Mouse (Mus musculus) erythroblast, embryonic 14.5 days (primary cell): ENCODE measurements around the gene Palm. TPM values are rescaled to one million over a fixed set of nuclear protein-coding genes. Genes with fewer than 3 reads are reported as not detected.

Experiments
- H3K27me3 ChIP-seq: 2 replicates; pipeline ENCODE4 v1.6.1; 2012; ENCODE audit warnings: inconsistent platforms; ENCODE audit not compliant: control insufficient read depth
- H3K36me3 ChIP-seq: 2 replicates; pipeline ENCODE4 v1.6.1; 2012; ENCODE audit warnings: mild to moderate bottlenecking, inconsistent platforms; ENCODE audit not compliant: control insufficient read depth
- H3K4me1 ChIP-seq: 2 replicates; pipeline ENCODE4 v1.6.1; 2012; ENCODE audit warnings: inconsistent platforms; ENCODE audit not compliant: control insufficient read depth
- H3K4me3 ChIP-seq: replicated peaks from 2 replicates; pipeline ENCODE3; 2012; ENCODE audit warnings: moderate library complexity, mild to moderate bottlenecking, inconsistent platforms
- H3K9me3 ChIP-seq: 2 replicates; pipeline ENCODE4 v1.6.1; 2012; ENCODE audit warnings: low read length, inconsistent platforms, mixed read lengths; ENCODE audit not compliant: control insufficient read depth
- GATA1 ChIP-seq: IDR thresholded peaks from 2 replicates; pipeline ENCODE4 v1.6.1; 2012; ENCODE audit warnings: low read length, inconsistent platforms, mixed read lengths
- TAL1 ChIP-seq: IDR thresholded peaks from 3 replicates; pipeline ENCODE4 v1.6.1; 2012; ENCODE audit warnings: low read length, inconsistent platforms, mixed read lengths
- polyA plus RNA-seq: library from polyadenylated mRNA; stranded (reverse); fragments of >175 nt; gene quantifications from 2 replicates; pipeline ENCODE4 v1.2.3, GENCODE M21; 2012

Palm gene
- 0.34 and 0.52 TPM in 2 replicates for polyA plus RNA-seq

DNA sequence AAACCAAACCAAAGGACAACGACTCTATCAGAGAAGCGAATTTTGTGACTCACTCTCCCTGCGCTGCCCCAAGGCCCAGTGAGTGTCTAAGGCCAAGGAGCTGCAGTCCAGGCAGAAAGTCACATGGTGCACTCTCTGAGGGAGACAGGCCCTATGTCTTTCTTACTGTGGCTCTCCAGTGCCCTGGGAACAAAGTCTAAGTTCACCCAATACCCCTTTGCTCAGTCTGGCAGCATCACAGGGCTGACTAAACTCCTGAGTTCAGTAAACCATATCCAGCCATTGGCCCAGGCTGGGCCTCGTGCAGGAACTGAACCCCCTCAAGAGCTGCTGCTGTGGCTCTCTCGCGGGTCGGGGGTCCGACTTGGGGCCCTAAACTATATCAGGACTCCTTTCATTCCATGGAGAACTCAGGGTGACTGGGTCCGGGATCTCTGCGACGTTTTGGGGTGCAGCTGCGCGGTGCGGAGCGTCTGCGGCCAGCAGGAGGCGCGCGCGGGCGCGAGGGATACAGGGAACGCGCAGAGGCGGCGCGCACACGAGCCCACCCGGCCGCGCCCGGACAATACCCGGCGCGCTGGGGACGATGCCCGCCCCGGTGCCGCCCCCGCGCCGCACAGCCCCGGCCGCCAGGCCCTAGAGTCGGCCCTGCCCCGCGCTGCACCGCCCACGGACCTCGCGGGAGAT, at the start of gene Palm:
Gene Palm, plus strand, starts transcription at position 522 of the 687 bp plus-strand sequence.
- Histone ChIP-seq H3K4me3 (peak within 1 kb of the TSS; percentile 57), H3K36me3 (no peaks in the 10 kb centered on the region), H3K4me1 (peaks cover 29% of the 10 kb centered on the region), H3K9me3 (no peaks in the 10 kb centered on the region), H3K27me3 (peaks cover 24% of the 10 kb centered on the region)
- TF ChIP-seq TAL1 (no peak), GATA1 (no peak)

DNA sequence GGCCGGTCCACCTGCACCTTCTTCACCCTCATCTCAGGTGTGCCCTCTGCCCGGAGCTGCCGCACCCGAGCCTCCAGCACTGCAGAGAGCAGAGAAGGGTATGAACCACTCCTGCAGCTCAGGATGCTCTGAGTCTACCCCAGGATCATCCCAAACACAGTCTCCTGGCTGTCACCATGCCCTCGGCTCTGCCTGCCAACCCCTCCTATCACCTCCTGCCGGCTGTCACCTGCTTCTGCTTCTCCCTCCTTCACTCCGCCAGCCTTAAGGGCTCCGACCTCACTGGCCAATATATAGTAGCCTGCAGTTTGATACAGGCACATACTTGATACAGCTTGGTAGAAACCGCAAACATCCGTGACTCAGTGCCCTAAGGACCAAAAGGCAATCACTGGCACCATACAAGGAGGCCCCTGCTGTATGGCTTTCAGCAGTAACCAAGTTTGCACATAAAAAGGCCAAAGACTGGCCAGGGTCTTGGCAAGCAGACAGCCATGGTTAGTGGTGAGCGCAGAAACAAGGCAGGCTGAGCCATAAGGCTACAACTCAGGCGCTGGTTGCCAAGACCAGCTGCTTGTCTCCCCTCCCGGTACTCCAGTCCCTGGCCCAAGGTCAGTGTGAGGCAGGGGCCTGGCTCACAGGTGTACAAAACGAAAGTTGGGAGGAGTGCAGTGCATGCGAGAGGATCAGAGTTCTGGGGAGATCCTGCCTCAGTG, 49.6 kb upstream of the Palm start:
- TF ChIP-seq TAL1 (no peak), GATA1 (no peak)
- Histone ChIP-seq H3K27me3 (no peaks in the 10 kb centered on the region), H3K36me3 (peaks cover 55% of the 10 kb centered on the region), H3K9me3 (peaks cover 10% of the 10 kb centered on the region; the same call in 1 of the 2 replicates), H3K4me3 (no peak overlapping the region), H3K4me1 (peaks cover 38% of the 10 kb centered on the region)

DNA sequence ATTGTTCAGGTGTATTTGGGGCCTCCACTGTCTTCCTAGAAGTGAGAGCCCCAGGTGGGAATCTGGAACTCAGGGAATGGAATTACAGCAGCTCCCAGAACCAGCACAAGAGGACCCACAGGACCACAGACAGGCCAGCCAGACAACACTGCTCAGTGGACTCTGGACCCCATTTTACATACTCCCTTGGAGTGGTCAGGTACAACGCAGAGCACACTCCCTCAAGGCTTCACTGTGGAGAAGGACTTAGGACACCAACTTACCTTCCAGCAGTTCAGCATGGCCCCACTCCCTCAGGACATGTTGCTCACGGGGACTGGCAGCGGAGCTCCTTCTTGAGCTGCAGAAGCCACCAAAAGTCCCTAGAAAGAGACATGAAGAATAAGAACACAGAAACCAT, 48.0 kb upstream of the Palm start:
- Histone ChIP-seq H3K9me3 (no peaks in the 10 kb centered on the region), H3K4me1 (peaks cover 50% of the 10 kb centered on the region), H3K36me3 (peaks cover 39% of the 10 kb centered on the region), H3K27me3 (no peaks in the 10 kb centered on the region), H3K4me3 (peak overlapping the region; percentile 80)
- no peak for TF ChIP-seq GATA1
- TF ChIP-seq TAL1 = no peak

DNA sequence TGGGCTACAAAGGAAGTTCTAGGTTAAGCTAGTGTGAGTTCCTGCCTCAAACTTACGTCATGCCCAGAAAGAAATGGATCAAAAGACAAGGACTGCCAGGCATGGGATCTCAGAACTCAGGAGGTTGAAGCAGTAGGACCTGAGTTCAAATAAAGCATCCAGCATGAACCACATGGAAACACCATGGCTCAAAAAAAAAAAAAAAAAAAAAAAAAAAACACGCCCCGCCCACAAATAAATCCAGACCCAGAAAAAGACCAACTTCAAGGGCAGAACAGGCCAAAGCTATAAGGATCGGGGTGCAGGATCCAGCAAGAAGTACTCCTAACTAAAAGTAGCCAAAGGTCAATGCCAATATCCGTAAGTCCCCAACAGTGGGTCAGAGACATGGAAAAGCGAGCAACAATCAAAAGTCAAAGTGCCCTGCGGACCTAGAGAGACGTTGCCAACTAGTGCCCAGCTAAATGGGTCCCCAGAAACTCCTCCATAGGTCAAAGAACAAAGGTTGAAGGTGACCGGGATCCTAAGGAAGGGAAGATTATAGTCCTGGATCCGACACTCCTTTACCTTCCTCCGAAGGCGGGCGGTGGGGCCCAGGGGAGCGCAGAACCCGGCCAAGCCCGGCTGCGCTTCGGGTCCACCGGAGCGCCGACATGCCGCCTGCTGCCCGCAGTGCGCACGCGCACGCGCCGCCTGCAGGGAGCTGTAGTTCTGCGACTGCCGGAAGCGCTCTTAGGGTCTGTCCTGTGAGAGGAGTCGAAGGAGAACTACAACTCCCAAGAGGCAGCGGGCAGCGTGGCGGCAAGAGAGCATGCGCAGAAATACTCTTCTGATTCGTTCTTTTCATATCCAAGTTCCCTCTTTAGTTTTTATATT, 47.2 kb upstream of the Palm start, which contains the start of gene Polrmt:
Gene Polrmt, minus strand, starts transcription at position 684 of the 876 bp plus-strand sequence.
- peak within 1 kb of the TSS; percentile 80 for H3K4me3 ChIP-seq
- H3K27me3 ChIP-seq = no peaks in the 10 kb centered on the region
- peaks cover 51% of the 10 kb centered on the region for H3K4me1 ChIP-seq
- no peak for TF ChIP-seq GATA1
- no peak for TF ChIP-seq TAL1
- H3K36me3 ChIP-seq = peaks cover 32% of the 10 kb centered on the region
- no peaks in the 10 kb centered on the region for H3K9me3 ChIP-seq

DNA sequence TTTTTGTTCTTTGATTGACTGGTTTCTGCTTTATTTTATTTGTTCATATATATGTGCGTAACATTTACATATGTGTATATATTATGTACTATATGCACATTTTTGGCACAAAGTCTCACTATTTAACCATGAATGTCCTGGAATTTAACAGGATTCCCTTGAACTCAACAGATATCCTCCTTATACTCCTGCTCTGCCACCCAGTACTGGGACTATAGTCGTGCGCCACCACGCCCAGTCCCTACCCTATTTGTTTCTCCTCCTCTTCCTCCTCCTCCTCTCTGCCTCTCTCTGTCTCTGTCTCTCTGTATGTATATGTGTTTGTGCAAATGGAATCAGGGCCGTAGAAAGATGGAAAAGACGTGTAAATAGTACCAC, 46.6 kb upstream of the Palm start:
- H3K4me1 ChIP-seq = peaks cover 53% of the 10 kb centered on the region
- peaks cover 2% of the 10 kb centered on the region for H3K27me3 ChIP-seq
- H3K36me3 ChIP-seq = peaks cover 26% of the 10 kb centered on the region
- H3K9me3 ChIP-seq = no peaks in the 10 kb centered on the region
- TF ChIP-seq TAL1 (no peak), GATA1 (no peak)
- peak overlapping the region; percentile 80 for H3K4me3 ChIP-seq

DNA sequence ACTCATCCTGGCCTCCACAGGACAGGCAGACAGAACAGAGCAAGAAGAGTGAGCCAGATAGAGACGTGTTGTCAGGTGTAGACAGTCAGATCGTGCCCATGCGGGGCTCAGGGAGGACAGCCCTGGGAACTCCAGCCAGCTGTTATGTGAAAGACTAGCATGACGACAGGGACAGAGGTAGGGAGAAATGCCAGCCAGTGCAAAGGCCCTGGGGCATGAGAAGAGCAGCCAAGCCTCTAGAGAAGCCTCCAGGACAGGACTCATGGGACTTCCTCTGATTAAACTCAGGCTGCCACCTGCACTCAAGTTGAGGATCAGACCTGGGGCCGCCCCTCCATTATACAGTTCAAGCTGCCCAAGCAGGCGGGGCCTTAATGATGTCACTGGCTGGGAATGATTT, 44.9 kb upstream of the Palm start:
- Histone ChIP-seq H3K36me3 (peaks cover 12% of the 10 kb centered on the region), H3K4me1 (peaks cover 53% of the 10 kb centered on the region), H3K4me3 (no peak overlapping the region), H3K27me3 (peaks cover 2% of the 10 kb centered on the region), H3K9me3 (no peaks in the 10 kb centered on the region)
- TF ChIP-seq GATA1 = no peak
- TF ChIP-seq TAL1 = no peak

DNA sequence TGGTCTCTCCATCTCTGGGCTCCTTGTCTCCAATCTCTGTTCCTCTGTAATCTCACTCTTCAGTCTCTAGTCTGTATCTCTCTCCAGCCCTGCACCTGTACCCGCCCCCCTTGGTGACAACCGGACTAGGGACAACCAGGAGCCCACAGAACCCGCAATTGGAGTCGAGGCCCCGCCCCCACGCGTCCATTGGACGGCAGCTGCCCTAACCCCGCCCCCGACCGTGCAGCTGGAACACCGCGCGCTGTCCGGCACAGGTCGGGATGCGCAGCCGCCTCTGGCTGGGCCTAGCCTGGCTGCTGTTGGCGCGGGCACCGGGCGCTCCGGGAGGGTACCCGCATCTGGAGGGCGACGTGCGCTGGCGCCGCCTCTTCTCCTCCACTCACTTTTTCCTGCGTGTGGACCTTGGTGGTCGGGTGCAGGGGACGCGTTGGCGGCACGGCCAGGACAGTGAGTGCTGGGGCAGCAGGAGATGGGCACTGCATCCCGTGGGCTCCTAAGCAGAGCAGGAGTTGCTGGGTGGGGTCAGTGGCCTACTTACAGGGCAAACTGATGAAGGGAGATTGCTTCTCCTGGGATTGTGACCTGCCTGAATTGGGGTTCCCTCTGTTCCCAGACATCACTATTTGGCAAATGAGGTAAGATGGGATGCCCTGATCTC, 38.4 kb upstream of the Palm start, which contains the start of gene Fgf22:
Gene Fgf22, plus strand, starts transcription at position 221 of the 661 bp plus-strand sequence.
- TF ChIP-seq TAL1 (no peak), GATA1 (no peak)
- Histone ChIP-seq H3K9me3 (no peaks in the 10 kb centered on the region), H3K27me3 (peaks cover 5% of the 10 kb centered on the region), H3K4me1 (peaks cover 18% of the 10 kb centered on the region), H3K36me3 (peaks cover 42% of the 10 kb centered on the region), H3K4me3 (peak within 1 kb of the TSS; percentile 41)

DNA sequence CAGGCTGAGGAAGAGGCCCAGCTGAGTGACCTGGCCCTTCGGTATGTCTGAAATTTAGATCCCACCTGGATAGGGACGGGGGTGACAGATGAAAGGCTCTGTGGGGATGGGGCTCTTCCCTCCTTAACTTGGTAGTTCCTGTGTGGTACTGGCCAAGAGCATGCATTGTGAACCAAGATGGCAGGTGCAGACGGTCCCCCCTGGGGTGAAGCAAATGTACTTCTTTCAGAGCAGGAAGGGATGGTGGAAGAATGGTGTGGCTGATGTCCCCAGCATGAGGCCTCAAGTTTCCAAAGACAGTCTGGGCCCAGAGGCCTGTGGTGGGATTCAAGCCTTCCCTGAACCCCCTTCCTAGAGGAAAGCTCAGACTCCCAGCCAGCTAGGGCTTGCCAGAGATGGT, 37.5 kb upstream of the Palm start:
- Histone ChIP-seq H3K4me3 (no peak overlapping the region), H3K4me1 (peaks cover 15% of the 10 kb centered on the region), H3K9me3 (no peaks in the 10 kb centered on the region), H3K36me3 (peaks cover 50% of the 10 kb centered on the region), H3K27me3 (peaks cover 5% of the 10 kb centered on the region)
- TF ChIP-seq TAL1 (no peak), GATA1 (no peak)
